Mouse (Mus musculus) heart, postnatal 0 days (tissue): Measurements from ENCODE around the gene Trim54. TPM values are rescaled to one million over a fixed set of nuclear protein-coding genes. Genes with fewer than 3 reads are reported as not detected.

ENCODE experiments used
- ATAC-seq: fragments of 200-750 bp; cut with Nextera tagmentation; 2 replicates; pipeline ENCODE4 v1.8.0; 2017; ENCODE audit warnings: low read depth, moderate number of reproducible peaks, moderate library complexity; ENCODE audit not compliant: insufficient read depth
- DNase-seq: peaks from one replicate; pipeline ENCODE4 v3.0.0-alpha.2; 2016; ENCODE audit warnings: low spot score
- H3K27ac ChIP-seq: fragments of 300-500 bp; sonication (generic); 2 replicates; pipeline ENCODE4 v1.5.1; 2014; ENCODE audit warnings: low read depth, mild to moderate bottlenecking
- H3K27me3 ChIP-seq: fragments of 300-500 bp; sonication (generic); 2 replicates; pipeline ENCODE4 v1.6.1; 2014; ENCODE audit warnings: low read length, mixed read lengths; ENCODE audit not compliant: control insufficient read depth, insufficient read depth
- H3K36me3 ChIP-seq: fragments of 300-500 bp; sonication (generic); replicated peaks from 2 replicates; pipeline ENCODE4 v1.6.1; 2014; ENCODE audit warnings: low read length, mixed read lengths; ENCODE audit not compliant: control insufficient read depth, insufficient read depth
- H3K4me1 ChIP-seq: fragments of 300-500 bp; sonication (generic); 2 replicates; pipeline ENCODE4 v1.6.1; 2014; ENCODE audit warnings: antibody characterized with exemption; ENCODE audit not compliant: control insufficient read depth, insufficient read depth
- H3K4me2 ChIP-seq: fragments of 300-500 bp; sonication (generic); 2 replicates; pipeline ENCODE4 v1.6.1; 2014; ENCODE audit warnings: low read depth, mild to moderate bottlenecking, low read length, moderate library complexity
- H3K4me3 ChIP-seq: fragments of 300-500 bp; sonication (generic); 2 replicates; pipeline ENCODE4 v1.5.1; 2014; ENCODE audit warnings: low read depth, low read length
- H3K9ac ChIP-seq: fragments of 300-500 bp; sonication (generic); replicated peaks from 2 replicates; pipeline ENCODE4 v1.6.1; 2014; ENCODE audit warnings: low read depth, low read length, mixed read lengths
- H3K9me3 ChIP-seq: fragments of 300-500 bp; sonication (generic); replicated peaks from 2 replicates; pipeline ENCODE4 v1.6.1; 2016; ENCODE audit warnings: low read length; ENCODE audit not compliant: control insufficient read depth
- CTCF ChIP-seq: IDR thresholded peaks from 2 replicates; pipeline ENCODE4 v1.5.1; 2016; ENCODE audit warnings: antibody characterized with exemption, control low read depth, low read depth
- EP300 ChIP-seq: IDR thresholded peaks from 2 replicates; pipeline ENCODE4 v1.6.1; 2016; ENCODE audit warnings: antibody characterized with exemption, low read depth
- WGBS: fragments of 180-500 bp; shearing (Covaris S2); extraction: QIAGEN DNeasy Blood & Tissue Kit; methylation state at CpG from one replicate; pipeline ENCODE4 v1.1.7; 2014; 5-methylcytosine and 5-hydroxymethylcytosine counted together
- polyA plus RNA-seq: library from polyadenylated mRNA; unstranded; fragments of >200 nt; fragmentation: Nextera tagmentation; extraction: Ambion mirVana; gene quantifications from 2 replicates; pipeline ENCODE4 v1.2.1, GENCODE M21; 2015
- total RNA-seq: library from RNA; depleted of rRNA; stranded (reverse); fragments of >200 nt; gene quantifications from 2 replicates; pipeline ENCODE4 v1.2.3, GENCODE M21; 2014; ENCODE audit warnings: low replicate concordance; rRNA removed

Gene Trim54
- total and polyA plus RNA-seq, 2 experiments from 2014 or later: 4.2 to 16.5 TPM

DNA sequence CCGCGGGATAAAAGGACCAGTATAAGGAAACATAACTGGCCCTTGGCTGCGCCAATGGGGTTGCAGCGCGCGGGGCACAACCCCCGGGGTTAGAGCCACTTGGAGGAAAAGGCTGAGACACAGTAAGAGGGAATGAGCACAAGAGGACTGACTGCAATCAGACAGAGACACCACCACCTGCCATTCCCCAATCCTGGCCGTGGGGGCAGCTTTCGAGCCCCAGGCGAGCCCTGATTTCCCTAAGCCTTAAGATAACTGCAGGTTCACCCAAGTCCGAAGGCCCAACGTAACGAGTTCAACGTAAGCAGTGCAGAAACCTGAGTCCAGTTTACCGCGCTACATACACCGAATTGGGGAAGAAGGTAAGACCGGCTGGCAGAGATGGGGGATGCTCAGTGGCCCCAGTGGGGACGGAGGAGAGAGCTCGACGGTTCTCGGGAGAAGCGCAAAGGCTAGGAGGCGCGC lies 62.8 kb downstream of the Trim54 start:
- no peaks in the 10 kb centered on the region for H3K27me3 ChIP-seq
- H3K4me3 ChIP-seq: peak overlapping the region; percentile 95
- H3K4me1 ChIP-seq: peaks cover 13% of the 10 kb centered on the region
- peaks cover 2% of the 10 kb centered on the region for H3K36me3 ChIP-seq
- no peak for TF ChIP-seq EP300
- no peak for TF ChIP-seq CTCF
- no peaks in the 10 kb centered on the region for H3K9me3 ChIP-seq
- under 1% methylated on average over 25 of the region's 25 CpGs for WGBS
- ATAC-seq (peak; percentile 40), DNase-seq (peak; percentile 12)
- H3K9ac ChIP-seq: peak overlapping the region; percentile 81
- peak overlapping the region; percentile 96 for H3K27ac ChIP-seq
- peak overlapping the region; percentile 99 for H3K4me2 ChIP-seq

DNA sequence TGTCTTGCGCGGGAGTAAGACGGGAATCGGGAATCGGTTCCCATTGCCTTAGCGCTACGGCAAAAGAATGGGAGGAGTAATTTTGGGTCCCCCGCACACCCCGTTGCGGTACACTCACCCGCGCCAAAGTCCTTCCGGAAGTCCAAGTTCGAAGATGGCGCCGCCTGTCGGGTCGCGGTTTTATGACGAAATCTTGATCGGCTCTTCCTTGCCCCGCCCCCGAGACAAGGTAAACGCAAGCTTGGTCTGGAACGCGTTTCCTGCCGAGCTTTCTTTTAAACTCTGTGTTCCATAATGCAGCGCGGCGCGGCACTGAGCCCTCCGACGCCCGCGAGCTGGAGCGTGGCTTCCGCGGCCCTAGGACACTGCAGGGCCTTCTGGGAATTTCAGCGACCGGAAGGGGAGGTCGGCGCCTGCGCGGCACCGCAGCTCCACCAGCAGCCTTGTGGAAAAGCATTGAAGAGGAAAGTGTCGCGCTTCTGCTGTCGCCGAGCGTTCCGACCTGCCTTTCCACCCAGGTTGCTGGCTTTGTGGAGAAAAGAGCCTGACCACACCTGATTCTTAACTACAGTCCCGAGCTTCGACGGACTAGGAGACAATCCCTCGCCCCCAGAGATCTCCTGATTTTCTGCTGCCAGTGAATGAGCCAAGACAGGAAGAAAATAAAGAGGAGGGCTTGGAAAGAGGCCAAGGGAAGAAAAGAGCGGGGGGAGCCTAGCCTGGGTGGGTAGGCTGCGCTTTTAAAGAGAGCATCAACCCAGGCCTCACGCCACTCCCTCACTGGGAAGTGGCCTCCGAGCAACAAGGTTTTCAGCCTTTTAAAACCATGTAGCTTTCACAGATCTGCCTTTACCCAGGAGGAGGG lies 63.5 kb downstream of the Trim54 start, which contains the start of the genes Gm29609 and Gtf3c2:
Gene Gm29609, minus strand, starts transcription at position 146 of the 865 bp plus-strand sequence.
Gene Gtf3c2, minus strand, starts transcription at position 379 of the 865 bp plus-strand sequence.
- Histone ChIP-seq H3K9ac (peak within 1 kb of the TSS; percentile 81), H3K27ac (peak within 1 kb of the TSS; percentile 96), H3K36me3 (no peaks in the 10 kb centered on the region; the same call in 1 of the 2 replicates), H3K4me1 (peaks cover 13% of the 10 kb centered on the region), H3K9me3 (no peaks in the 10 kb centered on the region), H3K4me3 (peak within 1 kb of the TSS; percentile 95), H3K27me3 (no peaks in the 10 kb centered on the region), H3K4me2 (peak within 1 kb of the TSS; percentile 99)
- WGBS: under 1% methylated on average over 59 of the region's 59 CpGs
- DNase-seq (peak; percentile 97), ATAC-seq (peak; percentile 98)
- no peak; the same call in 1 of the 2 replicates for TF ChIP-seq CTCF

- no peaks in the 10 kb centered on the region for H3K9me3 ChIP-seq
- peaks cover 13% of the 10 kb centered on the region for H3K4me1 ChIP-seq
- no peak for DNase-seq
- TF ChIP-seq EP300 (no peak), CTCF (no peak)
- no peaks in the 10 kb centered on the region for H3K36me3 ChIP-seq
- no peak overlapping the region for H3K4me2 ChIP-seq
- no peaks in the 10 kb centered on the region for H3K27me3 ChIP-seq
- 90% methylated on average over 9 of the region's 9 CpGs for WGBS
- no peak overlapping the region for H3K27ac ChIP-seq
- H3K9ac ChIP-seq: no peak overlapping the region
- no peak overlapping the region for H3K4me3 ChIP-seq
- no peak for ATAC-seq
These were observed 64.8 kb downstream of the Trim54 start for GRCm38 (mm10) chr5:31181183-31181770.

- Histone ChIP-seq H3K4me1 (peaks cover 12% of the 10 kb centered on the region), H3K27ac (no peak overlapping the region), H3K27me3 (no peaks in the 10 kb centered on the region), H3K4me3 (no peak overlapping the region), H3K9me3 (no peaks in the 10 kb centered on the region), H3K36me3 (peaks cover 21% of the 10 kb centered on the region), H3K4me2 (no peak overlapping the region), H3K9ac (no peak overlapping the region)
- ATAC-seq (no peak), DNase-seq (no peak)
- TF ChIP-seq EP300 (no peak), CTCF (no peak)
- WGBS: 37% methylated on average over 4 of the region's 4 CpGs
These were observed 67.2 kb downstream of the Trim54 start for GRCm38 (mm10) chr5:31183678-31184077.

Other genes starting within 250 kb of the Trim54 start
- gene Tmem214, start 248.7 kb upstream of the Trim54 start, total RNA-seq: 58.8 and 70.6 TPM in 2 replicates
- gene Tmem214, start 248.7 kb upstream of the Trim54 start, polyA plus RNA-seq: 48.0 and 49.6 TPM in 2 replicates
- gene Agbl5, start 228.0 kb upstream of the Trim54 start, total RNA-seq: 18.1 and 28.2 TPM in 2 replicates
- 4.2 and 4.9 TPM in 2 replicates for gene Agbl5, start 228.0 kb upstream of the Trim54 start, polyA plus RNA-seq
- gene Ost4, start 208.9 kb upstream of the Trim54 start, total RNA-seq: 201 and 280 TPM in 2 replicates
- gene Ost4, start 208.9 kb upstream of the Trim54 start, polyA plus RNA-seq: 334 and 356 TPM in 2 replicates
- 63.5 and 64.5 TPM in 2 replicates for gene Emilin1, start 203.3 kb upstream of the Trim54 start, total RNA-seq
- gene Emilin1, start 203.3 kb upstream of the Trim54 start, polyA plus RNA-seq: 68.3 and 70.4 TPM in 2 replicates
- 11.8 and 15.0 TPM in 2 replicates for gene Khk, start 195.3 kb upstream of the Trim54 start, total RNA-seq
- 16.2 and 18.5 TPM in 2 replicates for gene Khk, start 195.3 kb upstream of the Trim54 start, polyA plus RNA-seq
- 0.77 and 3.0 TPM in 2 replicates for gene Cgref1, start 171.1 kb upstream of the Trim54 start, total RNA-seq
- 1.1 and 1.2 TPM in 2 replicates for gene Cgref1, start 171.1 kb upstream of the Trim54 start, polyA plus RNA-seq
- 20.8 and 40.0 TPM in 2 replicates for gene Preb, start 156.4 kb upstream of the Trim54 start, total RNA-seq
- gene Preb, start 156.4 kb upstream of the Trim54 start, polyA plus RNA-seq: 54.3 and 64.3 TPM in 2 replicates
- gene Tcf23, start 148.1 kb upstream of the Trim54 start, total RNA-seq: not detected in 2 replicates
- gene Tcf23, start 148.1 kb upstream of the Trim54 start, polyA plus RNA-seq: 0.15 and 0.21 TPM in 2 replicates
- gene Atraid, start 68.4 kb upstream of the Trim54 start, total RNA-seq: 141 and 177 TPM in 2 replicates
- 166 and 176 TPM in 2 replicates for gene Atraid, start 68.4 kb upstream of the Trim54 start, polyA plus RNA-seq
- gene Slc5a6, start 67.8 kb upstream of the Trim54 start, total RNA-seq: 7.1 and 7.7 TPM in 2 replicates
- 5.2 and 5.5 TPM in 2 replicates for gene Slc5a6, start 67.8 kb upstream of the Trim54 start, polyA plus RNA-seq
- 24.6 and 74.6 TPM in 2 replicates for gene Cad, start 61.9 kb upstream of the Trim54 start, total RNA-seq
- 5.4 and 5.7 TPM in 2 replicates for gene Cad, start 61.9 kb upstream of the Trim54 start, polyA plus RNA-seq
- gene Dnajc5g, start 10.4 kb upstream of the Trim54 start, total RNA-seq: not detected in 2 replicates
- gene Dnajc5g, start 10.4 kb upstream of the Trim54 start, polyA plus RNA-seq: not detected in 2 replicates
- not detected in 2 replicates for gene Slc30a3, start 8.5 kb upstream of the Trim54 start, total RNA-seq
- gene Slc30a3, start 8.5 kb upstream of the Trim54 start, polyA plus RNA-seq: 0.08 and 0.18 TPM in 2 replicates
- not detected in 2 replicates for gene Ucn, start 22.1 kb downstream of the Trim54 start, total RNA-seq
- gene Ucn, start 22.1 kb downstream of the Trim54 start, polyA plus RNA-seq: not detected in 2 replicates
- gene Mpv17, start 37.5 kb downstream of the Trim54 start, total RNA-seq: 157 and 202 TPM in 2 replicates
- gene Mpv17, start 37.5 kb downstream of the Trim54 start, polyA plus RNA-seq: 80.1 and 83.0 TPM in 2 replicates
- 6.6 and 9.9 TPM in 2 replicates for gene Gm29609, start 63.2 kb downstream of the Trim54 start, total RNA-seq
- gene Gm29609, start 63.2 kb downstream of the Trim54 start, polyA plus RNA-seq: 0.80 and 1.1 TPM in 2 replicates
- gene Gtf3c2, start 63.4 kb downstream of the Trim54 start, total RNA-seq: 15.7 and 42.7 TPM in 2 replicates
- gene Gtf3c2, start 63.4 kb downstream of the Trim54 start, polyA plus RNA-seq: 18.3 and 20.5 TPM in 2 replicates
- 120 and 139 TPM in 2 replicates for gene Snx17, start 76.5 kb downstream of the Trim54 start, total RNA-seq
- gene Snx17, start 76.5 kb downstream of the Trim54 start, polyA plus RNA-seq: 97.9 and 112 TPM in 2 replicates
- gene Eif2b4, start 76.7 kb downstream of the Trim54 start, total RNA-seq: 27.1 and 36.7 TPM in 2 replicates
- 60.2 and 60.7 TPM in 2 replicates for gene Eif2b4, start 76.7 kb downstream of the Trim54 start, polyA plus RNA-seq
- gene Zfp513, start 85.6 kb downstream of the Trim54 start, total RNA-seq: 2.9 and 30.7 TPM in 2 replicates
- gene Zfp513, start 85.6 kb downstream of the Trim54 start, polyA plus RNA-seq: 2.9 and 3.4 TPM in 2 replicates
- 48.7 and 51.7 TPM in 2 replicates for gene Ppm1g, start 104.0 kb downstream of the Trim54 start, total RNA-seq
- gene Ppm1g, start 104.0 kb downstream of the Trim54 start, polyA plus RNA-seq: 61.0 and 68.0 TPM in 2 replicates
- 120 and 124 TPM in 2 replicates for gene Nrbp1, start 124.2 kb downstream of the Trim54 start, total RNA-seq
- gene Nrbp1, start 124.2 kb downstream of the Trim54 start, polyA plus RNA-seq: 100 and 104 TPM in 2 replicates
- not detected in 2 replicates for gene Gm9970, start 124.5 kb downstream of the Trim54 start, total RNA-seq
- 0.70 and 1.1 TPM in 2 replicates for gene Gm9970, start 124.5 kb downstream of the Trim54 start, polyA plus RNA-seq
- 2.0 and 2.6 TPM in 2 replicates for gene Krtcap3, start 135.0 kb downstream of the Trim54 start, total RNA-seq
- gene Krtcap3, start 135.0 kb downstream of the Trim54 start, polyA plus RNA-seq: 1.7 and 2.7 TPM in 2 replicates
- 30.3 and 40.9 TPM in 2 replicates for gene Ift172, start 174.4 kb downstream of the Trim54 start, total RNA-seq
- 14.6 and 16.5 TPM in 2 replicates for gene Ift172, start 174.4 kb downstream of the Trim54 start, polyA plus RNA-seq
- 21.2 and 27.4 TPM in 2 replicates for gene Fndc4, start 179.4 kb downstream of the Trim54 start, total RNA-seq
- gene Fndc4, start 179.4 kb downstream of the Trim54 start, polyA plus RNA-seq: 5.4 and 6.2 TPM in 2 replicates
- 0.12 TPM in 1 of 2 replicates, not detected in the other for gene Gckr, start 180.7 kb downstream of the Trim54 start, total RNA-seq
- gene Gckr, start 180.7 kb downstream of the Trim54 start, polyA plus RNA-seq: 0.04 TPM in 1 of 2 replicates, not detected in the other